Mouse (Mus musculus) neural tube, embryonic 10.5 days (tissue): Measurements from ENCODE around the gene Crym.

Source experiments
- DNase-seq: peaks from one replicate; pipeline ENCODE4 v3.0.0-alpha.2; 2017; ENCODE audit warnings: low spot score; ENCODE audit errors: extremely low spot score

The Crym gene

GRCm38 (mm10) chr7:120163581-120164251, 38.2 kb downstream of the Crym start:
- no peak for DNase-seq

DNA sequence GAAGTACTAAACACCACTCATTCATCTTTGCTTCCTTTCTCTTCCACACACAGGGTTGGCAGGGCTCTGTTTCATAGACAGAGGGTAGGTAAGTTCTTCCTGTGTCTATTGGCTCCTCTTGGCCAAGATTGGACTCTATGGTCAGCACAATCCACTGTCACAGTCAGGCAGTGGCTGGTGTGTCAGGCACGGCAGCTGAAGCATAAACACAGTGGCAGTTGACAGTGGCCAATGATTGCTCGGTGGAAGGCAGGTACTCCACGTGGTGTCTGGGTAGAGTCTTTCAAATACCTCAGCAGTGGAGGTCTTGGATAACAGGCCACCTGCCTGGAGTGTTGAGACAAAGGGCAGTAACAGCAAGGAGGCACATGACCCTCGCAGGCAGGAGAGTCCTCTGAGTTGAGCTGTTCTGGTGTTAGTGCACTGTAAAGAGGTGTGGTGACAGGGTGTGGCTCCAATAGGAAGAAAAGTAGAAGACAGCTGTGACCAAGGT, 43.7 kb downstream of the Crym start:
- DNase-seq = no peak

DNA sequence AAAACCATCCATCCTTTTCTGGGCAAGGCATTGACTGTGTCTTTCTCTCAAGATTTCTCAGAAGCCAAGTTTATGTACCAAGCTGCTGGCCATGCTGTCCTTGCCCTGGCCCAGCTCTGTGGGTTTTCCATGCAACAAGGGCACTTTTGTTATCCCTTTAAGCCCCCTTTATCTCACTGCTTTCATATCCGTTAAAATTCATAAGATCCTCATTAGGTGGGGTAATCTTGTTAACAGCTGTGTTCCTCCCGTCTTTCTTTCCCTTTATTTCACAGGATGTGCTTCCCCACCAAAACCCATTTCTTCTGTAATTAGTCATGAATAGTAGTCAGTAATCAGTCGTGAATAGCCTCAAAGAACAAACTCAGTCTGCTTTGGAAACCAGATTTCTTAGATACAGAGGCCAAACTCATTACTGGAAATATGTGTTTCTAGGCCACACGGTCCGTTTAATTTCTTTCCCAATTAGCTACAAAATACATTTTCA, 44.3 kb downstream of the Crym start:
- no peak for DNase-seq

DNA sequence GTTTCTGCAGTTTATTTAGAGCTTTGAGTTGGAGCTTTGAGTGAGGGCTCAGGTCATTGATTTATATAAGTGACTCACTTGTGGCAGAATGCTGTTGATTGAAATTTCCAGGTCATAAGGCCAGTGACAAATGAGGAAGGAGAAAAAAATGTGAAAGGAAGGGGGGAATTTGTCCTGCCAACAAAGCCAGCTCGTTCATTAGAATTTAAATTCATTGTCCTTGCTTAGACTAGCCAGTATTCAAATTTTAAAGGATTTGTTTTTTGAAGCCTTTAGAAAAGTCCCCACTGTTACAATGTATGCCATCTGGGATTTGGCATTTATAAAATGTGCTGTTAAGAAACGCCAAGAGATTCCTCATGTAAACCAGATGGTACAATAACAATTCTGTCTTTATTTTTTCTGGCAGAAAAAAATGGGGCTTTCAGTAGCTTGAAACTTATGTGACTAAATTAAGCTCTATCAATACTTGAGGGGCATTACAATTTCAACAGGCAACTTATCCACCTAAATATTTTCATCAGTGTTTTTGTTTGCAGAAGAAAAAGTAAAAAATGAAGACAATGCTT, 45.0 kb downstream of the Crym start:
- DNase-seq = no peak

GRCm38 (mm10) chr7:120150898-120151297, 51.0 kb downstream of the Crym start:
- no peak for DNase-seq

- peak; percentile 14 for DNase-seq
Observed at GRCm38 (mm10) chr7:120150257-120150656, 51.7 kb downstream of the Crym start.

DNA sequence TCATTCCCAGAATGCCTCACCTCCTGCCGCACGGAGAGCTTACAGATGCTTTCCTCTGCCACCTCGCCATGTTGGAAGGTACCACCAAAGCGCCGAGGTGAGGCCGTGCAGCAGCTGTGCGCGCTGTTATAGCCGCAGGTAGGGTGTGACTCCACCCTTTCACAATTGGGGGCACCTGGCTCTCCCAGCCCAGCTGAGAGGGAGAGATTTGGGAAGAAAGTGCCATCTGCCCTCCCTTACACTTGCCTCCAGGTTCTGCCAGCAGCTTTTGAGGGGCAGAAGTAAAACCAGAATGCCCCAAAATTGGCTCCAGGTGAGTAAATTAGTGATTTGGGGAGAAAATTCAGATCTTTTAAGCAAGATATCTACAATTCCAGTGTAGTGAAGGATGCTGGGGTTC, 56.7 kb downstream of the Crym start, which contains the start of gene Zp2:
Zp2 (minus strand) TSS at position 101 of the 400 bp plus-strand sequence.
- DNase-seq = no peak

GRCm38 (mm10) chr7:120142743-120143142, 59.2 kb downstream of the Crym start:
- DNase-seq = no peak
